Mouse (Mus musculus) limb, embryonic 15.5 days (tissue): ENCODE measurements around the gene Hspb9. TPM values are rescaled to one million over a fixed set of nuclear protein-coding genes. Genes with fewer than 3 reads are reported as not detected.

ENCODE experiments used
- ATAC-seq: fragments of 200-750 bp; cut with Nextera tagmentation; 2 replicates; pipeline ENCODE4 v1.8.0; 2017; ENCODE audit warnings: low read depth, moderate TSS enrichment; ENCODE audit not compliant: insufficient number of reproducible peaks, low FRiP score, low TSS enrichment
- H3K27ac ChIP-seq: fragments of 300-500 bp; sonication (generic); 2 replicates; pipeline ENCODE4 v1.5.1; 2015; ENCODE audit warnings: moderate library complexity, mild to moderate bottlenecking, inconsistent platforms
- H3K27me3 ChIP-seq: fragments of 300-500 bp; sonication (generic); 2 replicates; pipeline ENCODE4 v1.6.1; 2015; ENCODE audit warnings: inconsistent platforms
- H3K36me3 ChIP-seq: fragments of 300-500 bp; sonication (generic); 2 replicates; pipeline ENCODE4 v1.6.1; 2015; ENCODE audit warnings: inconsistent platforms
- H3K4me1 ChIP-seq: fragments of 300-500 bp; sonication (generic); 2 replicates; pipeline ENCODE4 v1.6.1; 2015; ENCODE audit warnings: inconsistent platforms
- H3K4me2 ChIP-seq: fragments of 300-500 bp; sonication (generic); 2 replicates; pipeline ENCODE4 v1.6.1; 2015; ENCODE audit warnings: mild to moderate bottlenecking, inconsistent platforms
- H3K4me3 ChIP-seq: fragments of 300-500 bp; sonication (generic); 2 replicates; pipeline ENCODE4 v1.5.1; 2015; ENCODE audit warnings: mild to moderate bottlenecking, inconsistent platforms
- H3K9ac ChIP-seq: fragments of 300-500 bp; sonication (generic); 2 replicates; pipeline ENCODE4 v1.6.1; 2015; ENCODE audit warnings: inconsistent platforms
- H3K9me3 ChIP-seq: fragments of 300-500 bp; sonication (generic); 2 replicates; pipeline ENCODE4 v1.6.1; 2016; ENCODE audit warnings: inconsistent platforms
- WGBS: fragments of 180-500 bp; shearing (Covaris S2); methylation state at CpG from one replicate; pipeline ENCODE4 v1.1.7; 2015; 5-methylcytosine and 5-hydroxymethylcytosine counted together
- polyA plus RNA-seq: library from polyadenylated mRNA; unstranded; fragments of >200 nt; fragmentation: Nextera tagmentation; extraction: Ambion mirVana; gene quantifications from 2 replicates; pipeline ENCODE4 v1.2.1, GENCODE M21; 2015

Gene Hspb9
- polyA plus RNA-seq, 1 experiment from 2014 or later, result 0.32 TPM

DNA sequence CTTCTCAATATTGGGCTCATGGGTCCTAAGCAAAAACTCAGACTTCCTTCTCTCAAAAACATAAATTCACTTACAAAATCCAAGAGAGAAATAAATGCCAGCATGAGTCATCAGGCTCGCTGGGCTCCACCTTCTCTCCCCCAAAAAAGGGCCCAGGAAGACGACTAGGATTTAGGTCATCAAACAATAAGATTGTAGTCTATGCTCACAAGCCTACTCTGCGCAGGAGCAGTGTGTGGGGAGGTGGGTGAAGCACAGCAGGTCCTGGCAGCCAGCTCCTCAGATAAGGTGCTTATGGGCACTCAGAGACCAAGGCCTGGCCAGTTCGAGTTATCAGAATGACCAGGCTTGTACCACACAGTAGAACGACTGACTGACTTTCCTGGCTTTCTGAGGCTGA, 6.7 kb downstream of the Hspb9 start:
- no peak overlapping the region; the same call in 1 of the 2 replicates for H3K27ac ChIP-seq
- no peak overlapping the region for H3K4me2 ChIP-seq
- 71% methylated on average over 5 of the region's 5 CpGs for WGBS
- no peaks in the 10 kb centered on the region for H3K27me3 ChIP-seq
- peaks cover 46% of the 10 kb centered on the region for H3K36me3 ChIP-seq
- ATAC-seq, result no peak
- no peak overlapping the region for H3K4me3 ChIP-seq
- H3K9me3 ChIP-seq, result no peaks in the 10 kb centered on the region
- H3K4me1 ChIP-seq, result peaks cover 38% of the 10 kb centered on the region
- H3K9ac ChIP-seq, result no peak overlapping the region; the same call in 1 of the 2 replicates

DNA sequence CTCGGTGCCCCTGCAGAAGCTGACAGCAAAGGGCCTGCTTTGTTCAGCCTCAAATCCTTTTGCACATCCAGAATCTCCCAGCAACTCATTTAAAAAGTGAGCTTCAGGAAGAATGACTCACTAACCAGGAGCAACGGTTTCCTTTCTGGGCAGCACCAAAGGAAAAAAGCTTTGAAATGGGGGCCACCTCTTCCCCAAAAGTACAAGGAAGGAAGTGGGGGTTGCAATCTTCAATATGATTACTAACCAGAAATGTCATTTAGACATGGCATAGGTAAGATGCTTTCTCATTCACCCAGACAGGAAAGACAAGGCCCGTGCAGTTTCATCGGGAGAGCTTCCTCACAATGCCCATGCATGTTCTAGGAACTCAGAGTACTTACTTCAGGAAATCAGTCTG, 7.6 kb downstream of the Hspb9 start:
- H3K9me3 ChIP-seq, result no peaks in the 10 kb centered on the region
- H3K27me3 ChIP-seq, result no peaks in the 10 kb centered on the region
- peaks cover 38% of the 10 kb centered on the region for H3K36me3 ChIP-seq
- no peak overlapping the region for H3K4me3 ChIP-seq
- H3K4me2 ChIP-seq, result no peak overlapping the region
- peak overlapping the region; percentile 75 for H3K27ac ChIP-seq
- H3K4me1 ChIP-seq, result peaks cover 39% of the 10 kb centered on the region
- no peak overlapping the region for H3K9ac ChIP-seq
- ATAC-seq, result no peak
- 62% methylated on average over 4 of the region's 4 CpGs for WGBS

DNA sequence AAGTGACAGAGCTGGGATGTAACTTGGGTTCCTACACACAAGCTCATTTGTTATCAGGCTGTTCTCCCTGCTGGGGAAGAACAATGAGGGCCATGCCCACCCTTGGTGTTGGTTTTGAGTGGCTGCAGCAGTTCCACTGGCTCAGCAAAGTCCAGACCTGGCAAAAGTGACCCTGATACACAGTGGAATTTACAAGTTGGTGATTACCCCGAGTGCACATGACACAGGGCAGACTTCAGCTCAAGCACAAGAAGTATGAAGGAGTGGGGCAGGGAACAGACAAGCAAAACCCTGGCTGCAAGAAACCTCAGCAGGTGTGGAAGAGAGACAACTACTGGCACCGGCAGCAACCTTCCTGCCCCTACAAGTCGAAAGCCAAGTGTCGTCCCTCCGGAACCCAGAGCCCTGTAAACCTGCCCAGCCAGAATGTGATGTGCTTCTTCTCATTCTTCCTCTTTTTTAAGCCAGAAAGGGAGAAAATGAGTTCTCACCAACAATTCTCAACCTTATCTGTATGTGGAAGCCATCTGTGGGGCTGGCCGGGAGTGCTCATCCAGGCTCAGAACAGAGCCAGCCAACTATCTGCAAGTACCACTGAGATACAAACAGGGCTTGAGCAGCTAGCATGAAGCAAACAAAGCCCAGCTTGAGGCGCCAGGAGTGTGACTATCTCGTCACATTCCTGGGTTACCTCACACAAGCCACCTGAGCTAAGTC, 8.3 kb downstream of the Hspb9 start:
- Histone ChIP-seq H3K4me2 (no peak overlapping the region), H3K36me3 (peaks cover 32% of the 10 kb centered on the region), H3K27me3 (no peaks in the 10 kb centered on the region), H3K9me3 (no peaks in the 10 kb centered on the region), H3K27ac (peak overlapping the region; percentile 75), H3K9ac (no peak overlapping the region), H3K4me3 (no peak overlapping the region), H3K4me1 (peaks cover 39% of the 10 kb centered on the region)
- WGBS, result 66% methylated on average over 8 of the region's 8 CpGs
- no peak for ATAC-seq

DNA sequence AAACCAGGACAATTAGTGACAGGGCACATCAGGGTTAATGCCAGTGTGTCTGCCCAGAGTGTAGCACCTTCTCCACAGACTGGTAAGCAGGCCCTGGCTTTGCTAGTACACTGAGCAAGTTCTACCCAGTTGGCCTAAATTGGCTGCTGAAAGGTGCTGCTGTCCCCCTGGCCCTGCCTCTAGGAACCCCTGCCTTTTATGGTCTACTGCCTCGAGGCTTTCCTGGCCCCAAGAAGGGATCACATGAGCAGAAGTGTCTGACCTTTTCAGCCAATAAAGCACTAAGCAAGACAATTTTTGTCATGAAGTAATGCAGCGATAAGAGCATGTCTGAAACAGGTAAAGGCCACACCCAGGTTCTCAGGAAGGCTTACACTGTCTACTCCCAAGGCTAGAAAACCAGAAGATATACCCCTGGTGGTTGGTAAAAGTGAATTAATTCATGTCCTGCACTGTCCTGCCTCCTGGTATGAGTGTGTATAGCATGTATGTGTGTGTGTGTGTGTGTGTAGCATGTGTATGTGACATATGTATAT, 8.9 kb downstream of the Hspb9 start:
- Histone ChIP-seq H3K27ac (peak overlapping the region; percentile 75), H3K4me2 (no peak overlapping the region)

DNA sequence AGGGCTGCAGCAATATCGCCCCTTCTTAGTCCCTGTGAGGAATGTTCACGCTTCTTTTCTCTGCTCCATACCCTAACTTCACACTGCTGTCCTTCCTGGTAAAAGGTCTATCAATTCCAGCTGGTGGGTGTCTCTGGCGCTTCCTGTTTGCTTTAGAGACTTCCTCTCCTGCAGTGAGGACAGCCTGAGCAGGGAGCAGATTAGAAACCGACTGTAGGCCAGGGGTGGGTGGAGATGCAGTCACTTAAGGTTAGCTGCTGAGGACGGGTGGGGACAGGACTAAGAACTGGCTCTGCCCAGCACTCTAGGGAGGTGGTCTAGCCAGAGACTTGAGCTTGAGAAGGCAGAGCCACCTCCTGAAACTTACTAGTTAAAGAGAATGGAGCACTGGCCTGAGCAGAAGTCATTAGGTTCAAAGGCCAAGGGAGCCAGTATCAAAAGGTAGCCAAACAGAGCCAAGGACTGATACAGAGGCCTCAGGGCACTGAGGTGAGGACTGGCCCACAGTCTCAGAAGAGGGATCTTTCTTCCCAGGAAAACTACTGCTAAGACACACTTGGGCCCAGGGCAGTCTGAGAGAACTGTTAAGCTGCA, 11.4 kb downstream of the Hspb9 start:
- no peak overlapping the region for H3K9ac ChIP-seq
- 32% methylated on average over 5 of the region's 5 CpGs for WGBS
- peaks cover 16% of the 10 kb centered on the region; the same call in 1 of the 2 replicates for H3K36me3 ChIP-seq
- H3K27me3 ChIP-seq, result no peaks in the 10 kb centered on the region
- no peak overlapping the region for H3K4me3 ChIP-seq
- ATAC-seq, result no peak
- H3K27ac ChIP-seq, result no peak overlapping the region; the same call in 1 of the 2 replicates
- peaks cover 32% of the 10 kb centered on the region for H3K4me1 ChIP-seq
- no peaks in the 10 kb centered on the region for H3K9me3 ChIP-seq
- no peak overlapping the region for H3K4me2 ChIP-seq

More for the DNA sequence above, 8.9 kb downstream of the Hspb9 start:
- H3K36me3 ChIP-seq, result peaks cover 26% of the 10 kb centered on the region
- no peaks in the 10 kb centered on the region for H3K9me3 ChIP-seq
- H3K9ac ChIP-seq, result no peak overlapping the region
- H3K4me1 ChIP-seq, result peaks cover 39% of the 10 kb centered on the region
- 48% methylated on average over 2 of the region's 2 CpGs for WGBS
- H3K4me3 ChIP-seq, result no peak overlapping the region
- ATAC-seq, result peak; percentile 48; the same call in 1 of the 2 replicates
- H3K27me3 ChIP-seq, result no peaks in the 10 kb centered on the region

DNA sequence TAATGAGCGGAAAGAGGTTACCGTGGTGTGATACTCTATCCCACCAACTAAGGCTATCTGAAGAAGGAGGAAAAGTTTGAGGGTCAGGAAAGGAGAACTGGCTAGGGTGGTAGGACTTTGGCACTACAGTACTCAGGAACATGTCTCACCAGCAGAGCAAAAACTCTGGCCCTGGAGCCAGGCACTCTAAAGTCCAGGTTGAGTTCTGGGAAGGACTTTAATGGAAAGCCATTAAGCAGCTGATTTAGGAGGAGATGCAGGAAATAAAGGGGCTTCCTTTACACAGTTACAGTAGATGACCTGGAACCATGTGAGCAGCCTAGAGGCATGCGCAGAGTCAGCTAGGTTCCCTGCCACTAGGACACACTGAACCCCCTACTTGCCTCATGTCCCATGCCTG, 13.6 kb downstream of the Hspb9 start:
- Histone ChIP-seq H3K4me3 (no peak overlapping the region), H3K4me1 (peaks cover 17% of the 10 kb centered on the region), H3K36me3 (peaks cover 18% of the 10 kb centered on the region; the same call in 1 of the 2 replicates), H3K27me3 (no peaks in the 10 kb centered on the region), H3K9ac (no peak overlapping the region), H3K27ac (no peak overlapping the region), H3K9me3 (no peaks in the 10 kb centered on the region), H3K4me2 (no peak overlapping the region)
- WGBS, result 77% methylated on average over 3 of the region's 3 CpGs
- ATAC-seq, result no peak

DNA sequence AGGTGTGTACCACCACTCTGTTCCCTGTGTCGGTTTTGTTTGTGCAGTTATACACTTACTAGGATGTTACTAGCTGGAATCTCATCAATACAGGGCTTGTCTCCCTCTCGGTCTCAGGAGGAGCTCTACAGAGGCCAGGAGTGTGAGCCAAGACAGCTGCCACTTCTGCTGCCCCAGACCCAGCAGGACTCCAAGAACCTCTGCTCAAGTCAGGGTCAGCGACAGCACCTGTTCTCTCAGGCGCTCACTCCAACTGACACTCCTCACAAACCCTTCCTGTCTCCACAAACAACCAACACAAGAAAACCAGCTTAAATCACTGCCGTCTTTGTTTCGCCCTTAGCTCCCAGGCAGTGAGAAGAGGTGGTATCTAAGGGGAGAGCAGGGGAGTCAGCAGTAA, 15.0 kb downstream of the Hspb9 start:
- no peak overlapping the region for H3K4me3 ChIP-seq
- H3K36me3 ChIP-seq, result peaks cover 22% of the 10 kb centered on the region; the same call in 1 of the 2 replicates
- H3K4me1 ChIP-seq, result peaks cover 11% of the 10 kb centered on the region
- H3K27ac ChIP-seq, result no peak overlapping the region
- H3K27me3 ChIP-seq, result no peaks in the 10 kb centered on the region
- H3K9me3 ChIP-seq, result no peaks in the 10 kb centered on the region
- no peak overlapping the region for H3K9ac ChIP-seq
- no peak for ATAC-seq
- H3K4me2 ChIP-seq, result no peak overlapping the region
- WGBS, result 85% methylated on average over 6 of the region's 6 CpGs

DNA sequence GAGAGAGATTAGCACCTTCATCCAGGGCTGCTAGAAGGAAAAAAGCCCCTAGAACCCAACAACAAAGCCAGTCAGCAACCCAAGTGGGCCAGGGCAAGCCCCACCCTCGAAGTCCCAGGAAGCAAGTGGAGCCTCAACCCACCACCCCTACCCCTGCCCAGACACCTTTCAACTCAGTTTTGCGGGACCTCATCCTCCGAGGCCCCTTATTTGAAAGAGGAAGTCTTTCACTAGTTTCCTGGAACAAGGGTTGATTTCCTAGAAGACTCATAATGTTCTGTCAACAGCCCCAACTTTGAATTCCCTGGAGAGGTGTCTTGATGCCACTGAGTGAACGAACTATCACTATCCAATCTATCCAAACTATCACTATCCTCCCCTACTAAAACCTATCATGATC, 16.3 kb downstream of the Hspb9 start:
- Histone ChIP-seq H3K36me3 (peaks cover 22% of the 10 kb centered on the region; the same call in 1 of the 2 replicates), H3K27ac (no peak overlapping the region), H3K27me3 (no peaks in the 10 kb centered on the region), H3K4me1 (peaks cover 8% of the 10 kb centered on the region), H3K4me3 (no peak overlapping the region), H3K4me2 (no peak overlapping the region), H3K9me3 (no peaks in the 10 kb centered on the region), H3K9ac (no peak overlapping the region)
- WGBS, result 83% methylated on average over 4 of the region's 4 CpGs
- no peak for ATAC-seq

DNA sequence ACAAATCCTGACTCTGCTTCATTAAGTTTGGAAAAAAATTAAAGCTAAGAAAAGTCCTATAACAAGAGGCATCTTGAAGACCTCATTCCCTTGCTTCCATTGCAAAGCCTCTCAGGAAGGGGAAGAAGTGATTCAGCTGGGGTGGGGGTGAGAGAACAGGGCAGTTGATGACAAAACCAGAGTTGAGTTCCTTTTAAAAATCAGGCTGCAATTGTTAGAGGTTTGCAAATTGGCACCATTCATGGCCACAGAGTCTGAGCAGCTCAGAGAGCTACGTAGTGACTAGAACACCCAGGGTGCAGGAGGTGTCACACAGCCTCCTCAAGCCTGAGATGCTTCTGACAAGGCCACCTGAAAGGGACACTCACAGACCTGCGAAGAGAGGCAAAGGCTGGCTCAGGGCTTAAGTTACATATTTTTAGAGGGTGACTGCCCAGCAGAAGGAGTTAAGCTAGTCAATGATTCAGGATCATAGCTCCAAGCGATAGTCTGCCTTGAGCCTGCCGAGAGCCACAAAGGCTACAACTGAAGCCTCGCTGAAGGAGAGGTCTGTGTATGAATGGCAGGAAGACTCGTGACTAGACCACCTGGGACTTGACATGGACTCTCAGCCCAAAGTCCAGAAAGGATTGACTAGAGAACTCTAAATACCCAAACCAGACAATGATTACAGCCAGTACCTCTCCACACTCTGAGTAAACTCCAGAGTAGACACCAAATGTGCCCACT, 17.0 kb downstream of the Hspb9 start:
- Histone ChIP-seq H3K36me3 (peaks cover 22% of the 10 kb centered on the region; the same call in 1 of the 2 replicates), H3K27ac (no peak overlapping the region), H3K4me3 (no peak overlapping the region), H3K27me3 (no peaks in the 10 kb centered on the region), H3K4me2 (no peak overlapping the region), H3K4me1 (peaks cover 4% of the 10 kb centered on the region), H3K9ac (no peak overlapping the region), H3K9me3 (no peaks in the 10 kb centered on the region)
- no peak for ATAC-seq
- WGBS, result 81% methylated on average over 6 of the region's 6 CpGs

DNA sequence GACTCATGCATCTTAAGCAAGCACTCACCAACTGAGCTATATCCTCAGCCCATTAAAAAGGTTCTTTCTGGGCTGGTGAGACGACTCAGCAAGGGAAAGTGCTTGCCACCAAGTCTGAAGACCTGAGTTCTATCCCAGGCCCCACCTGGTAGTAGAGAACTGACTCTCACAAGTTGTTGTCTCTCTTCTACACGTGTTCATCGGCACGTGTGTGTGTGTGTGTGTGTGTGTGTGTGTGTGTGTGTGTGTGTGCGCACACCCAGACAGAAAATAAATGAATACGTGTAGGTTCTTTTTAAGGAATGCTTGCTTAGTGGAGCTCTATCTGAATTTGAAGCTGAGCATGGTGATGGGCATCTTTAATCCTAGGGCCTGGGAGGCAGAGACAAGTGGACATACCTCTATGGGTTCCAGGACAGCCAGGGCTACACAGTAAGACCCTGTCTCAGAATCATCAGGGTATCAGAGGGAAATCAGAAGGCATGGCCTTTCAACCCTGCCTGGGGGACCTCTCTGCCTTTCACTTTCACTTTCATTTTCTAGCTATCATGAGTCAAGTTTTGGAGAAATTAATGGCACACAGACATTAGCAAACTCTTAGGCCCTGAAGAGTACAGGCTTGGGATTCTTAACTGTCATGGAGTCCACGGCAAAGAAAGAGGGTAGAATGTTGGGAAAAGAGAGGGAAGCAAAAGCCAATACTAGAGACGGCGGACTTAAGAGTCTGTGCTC, 21.6 kb downstream of the Hspb9 start:
- ATAC-seq, result no peak
- Histone ChIP-seq H3K4me3 (no peak overlapping the region), H3K9me3 (no peaks in the 10 kb centered on the region), H3K27ac (no peak overlapping the region), H3K9ac (no peak overlapping the region), H3K36me3 (peaks cover 10% of the 10 kb centered on the region; the same call in 1 of the 2 replicates), H3K27me3 (no peaks in the 10 kb centered on the region), H3K4me2 (no peak overlapping the region), H3K4me1 (peaks cover 24% of the 10 kb centered on the region)
- 90% methylated on average over 9 of the region's 9 CpGs for WGBS

DNA sequence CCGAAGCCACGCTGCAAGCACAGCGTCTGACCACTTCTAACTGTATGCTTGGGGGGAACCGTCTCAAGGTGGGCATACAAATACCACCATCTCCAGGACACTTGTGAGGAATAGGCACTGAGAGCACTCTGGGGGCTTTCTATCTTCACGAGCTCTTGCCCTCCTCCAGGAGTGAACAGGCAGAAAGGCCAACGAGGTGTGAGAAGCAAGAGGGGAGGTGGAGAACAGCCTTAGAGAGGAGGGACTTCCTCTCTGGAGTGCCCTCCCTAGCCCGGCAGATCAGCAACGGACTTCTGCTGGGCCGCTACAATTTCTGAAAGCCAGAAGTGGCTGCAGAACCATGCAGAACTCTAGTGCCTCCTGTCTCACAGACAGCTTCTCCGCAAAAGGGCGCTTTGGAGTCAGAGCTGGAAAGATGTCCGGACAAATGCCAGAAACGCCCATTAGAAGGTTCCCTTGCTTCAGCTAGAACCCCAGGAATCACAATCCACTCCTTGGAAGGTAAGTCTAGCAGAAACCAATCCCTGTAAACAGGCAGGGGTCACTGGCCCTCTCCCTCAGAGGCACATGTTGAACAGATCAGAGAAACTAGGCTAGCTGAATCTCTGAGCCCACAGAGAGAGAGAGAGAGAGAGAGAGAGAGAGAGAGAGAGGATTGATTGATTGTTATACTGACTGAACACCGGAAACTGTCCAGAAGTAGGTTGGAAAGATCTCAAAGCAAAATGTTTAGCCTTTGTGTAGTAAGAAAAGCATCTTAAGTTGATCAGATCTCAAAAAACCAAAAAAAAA, 22.5 kb downstream of the Hspb9 start:
- Histone ChIP-seq H3K4me3 (peak overlapping the region; percentile 95), H3K4me2 (no peak overlapping the region; the same call in 1 of the 2 replicates), H3K4me1 (peaks cover 20% of the 10 kb centered on the region), H3K27me3 (no peaks in the 10 kb centered on the region), H3K9ac (0 out of 2 replicates have a peak overlapping the region, but pooled peaks have one; percentile 95), H3K36me3 (peaks cover 5% of the 10 kb centered on the region; the same call in 1 of the 2 replicates), H3K9me3 (no peaks in the 10 kb centered on the region), H3K27ac (no peak overlapping the region)
- whole genome bisulfite sequencing, result 68% methylated on average over 14 of the region's 14 CpGs
- no peak for ATAC-seq
